Mouse (Mus musculus) C2C12 (cell line): ENCODE data around the gene Mef2d.

Experiments
- CEBPB ChIP-seq: IDR thresholded peaks from one replicate; pipeline ENCODE4 v1.6.1; 2011; ENCODE audit warnings: low read depth, mild to moderate bottlenecking, control low read depth, moderate library complexity
- CTCF ChIP-seq: IDR thresholded peaks from one replicate; pipeline ENCODE4 v1.5.1; 2011; ENCODE audit not compliant: control insufficient read depth, insufficient read depth, insufficient read length
- FOSL1 ChIP-seq: IDR thresholded peaks from one replicate; pipeline ENCODE4 v1.8.0; 2011; ENCODE audit warnings: mild to moderate bottlenecking, low read length; ENCODE audit not compliant: poor library complexity, insufficient read depth, severe bottlenecking
- MAX ChIP-seq: IDR thresholded peaks from one replicate; pipeline ENCODE4 v1.6.1; 2011; ENCODE audit warnings: mild to moderate bottlenecking, control low read depth
- MYOD1 ChIP-seq: IDR thresholded peaks from one replicate; pipeline ENCODE4 v1.6.1; 2011; ENCODE audit warnings: low read depth; ENCODE audit not compliant: control insufficient read depth, insufficient read length
- MYOG ChIP-seq: IDR thresholded peaks from one replicate; pipeline ENCODE4 v1.6.1; 2011; ENCODE audit not compliant: control insufficient read depth, insufficient read length; ENCODE audit errors: extremely low read depth
- USF1 ChIP-seq: IDR thresholded peaks from one replicate; pipeline ENCODE4 v1.6.1; 2011; ENCODE audit warnings: low read depth, mild to moderate bottlenecking, control low read depth, moderate library complexity

GRCm38 (mm10) chr3:88102196-88102595, 40.0 kb upstream of the Mef2d start:
- TF ChIP-seq CTCF (no peak), MYOD1 (no peak), USF1 (no peak), MAX (no peak), CEBPB (no peak), MYOG (no peak), FOSL1 (no peak)
